Mouse (Mus musculus): ENCODE data around the gene Cpsf7.

DNA sequence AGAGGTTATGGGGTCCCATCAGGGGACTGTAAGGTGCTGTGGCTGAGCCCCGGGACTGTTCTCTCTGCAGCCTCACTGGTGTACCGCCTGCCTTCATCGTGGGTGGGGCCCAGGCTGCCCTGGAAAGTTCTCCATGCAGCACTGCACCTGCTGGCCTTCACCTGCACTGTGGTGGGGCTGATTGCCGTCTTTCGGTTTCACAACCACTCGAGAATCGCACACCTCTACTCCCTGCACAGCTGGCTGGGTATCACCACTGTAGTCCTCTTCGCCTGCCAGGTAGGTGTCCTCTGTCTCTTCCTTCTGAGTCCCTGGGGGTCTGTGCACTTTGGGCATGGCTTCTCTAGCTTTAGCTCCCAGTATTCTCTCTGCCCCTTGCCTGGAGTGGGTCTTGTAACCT, 60.0 kb downstream of the Cpsf7 start:
- TF ChIP-seq CTCF (IDR thresholded peaks at IDR 0.05; ENCODE audit: insufficient read depth, low read length) (no peak), POLR2A (IDR thresholded peaks at IDR 0.05; ENCODE audit: borderline replicate concordance, extremely low read depth, low read depth, low read length) (no peak)

Measured in lung, adult 2 months (tissue).